In genomic region chr3:123446708-123447537, GRCm38 (mm10) we compare ENCODE assay signal across 8 mouse cellular contexts. TPM values are rescaled to one million over a fixed set of nuclear protein-coding genes. Genes with fewer than 3 reads are reported as not detected.
DNase-seq lines count a peak whose midpoint lies in the region; ATAC-seq lines count a peak whose summit lies in the region.

TSS of gene Prss12 (plus strand) at chr3:123446913.

- peak within 1 kb of the TSS; percentile 72 for H3K4me3 ChIP-seq in embryonic facial prominence, embryonic 10.5 days
- peak within 1 kb of the TSS; percentile 86 for H3K4me3 ChIP-seq in heart, embryonic 10.5 days
- H3K4me3 ChIP-seq in limb, embryonic 13.5 days, result peak within 1 kb of the TSS; percentile 75
- H3K4me3 ChIP-seq in midbrain, embryonic 15.5 days, result peak within 1 kb of the TSS; percentile 82
- H3K4me3 ChIP-seq in stomach, embryonic 14.5 days (ENCODE audit: low read depth, low read length), result peak within 1 kb of the TSS; percentile 69

- peaks cover 22% of the 10 kb centered on the region for H3K4me1 ChIP-seq in embryonic facial prominence, embryonic 10.5 days
- H3K4me1 ChIP-seq in heart, embryonic 10.5 days, result peaks cover 17% of the 10 kb centered on the region
- peaks cover 21% of the 10 kb centered on the region for H3K4me1 ChIP-seq in limb, embryonic 13.5 days
- H3K4me1 ChIP-seq in midbrain, embryonic 15.5 days, result peaks cover 11% of the 10 kb centered on the region; the same call in 1 of the 2 replicates
- no peaks in the 10 kb centered on the region for H3K4me1 ChIP-seq in stomach, embryonic 14.5 days (ENCODE audit: control insufficient read depth, insufficient read depth, low read length)

- H3K36me3 ChIP-seq in embryonic facial prominence, embryonic 10.5 days (replicated peaks), result no peaks in the 10 kb centered on the region
- no peaks in the 10 kb centered on the region for H3K36me3 ChIP-seq in heart, embryonic 10.5 days
- no peaks in the 10 kb centered on the region for H3K36me3 ChIP-seq in limb, embryonic 13.5 days
- H3K36me3 ChIP-seq in midbrain, embryonic 15.5 days (replicated peaks), result no peaks in the 10 kb centered on the region
- H3K36me3 ChIP-seq in stomach, embryonic 14.5 days (ENCODE audit: control insufficient read depth, insufficient read depth, low read length), result no peaks in the 10 kb centered on the region

- H3K27me3 ChIP-seq in embryonic facial prominence, embryonic 10.5 days (replicated peaks; ENCODE audit: low read depth, poor library complexity, severe bottlenecking), result peaks cover 47% of the 10 kb centered on the region
- peaks cover 44% of the 10 kb centered on the region for H3K27me3 ChIP-seq in heart, embryonic 10.5 days (ENCODE audit: insufficient read depth, poor library complexity, severe bottlenecking)
- peaks cover 51% of the 10 kb centered on the region for H3K27me3 ChIP-seq in limb, embryonic 13.5 days
- H3K27me3 ChIP-seq in midbrain, embryonic 15.5 days (replicated peaks), result 0 out of 2 replicates have a peak, but pooled peaks cover 2% of the 10 kb centered on the region
- no peaks in the 10 kb centered on the region for H3K27me3 ChIP-seq in stomach, embryonic 14.5 days (ENCODE audit: control insufficient read depth, insufficient read depth, low read length)

- peak; percentile 15 to 41 for DNase-seq in spleen, adult 18-20 months
- no peak for DNase-seq in spleen, adult 12 weeks (ENCODE audit: low spot score)
- peak; percentile 65 for DNase-seq in embryonic facial prominence, embryonic 10.5 days (ENCODE audit: low spot score)
- DNase-seq in heart, embryonic 10.5 days (ENCODE audit: low spot score), result no peak
- peak; percentile 13 to 26 for DNase-seq in kidney, adult 8-10 months

- peak within 1 kb of the TSS; percentile 78 for H3K9ac ChIP-seq in limb, embryonic 13.5 days
- H3K9ac ChIP-seq in midbrain, embryonic 15.5 days, result peak within 1 kb of the TSS; percentile 61
- H3K9ac ChIP-seq in stomach, embryonic 14.5 days (replicated peaks; ENCODE audit: low read depth, low read length), result peak within 1 kb of the TSS; percentile 38

- H3K27ac ChIP-seq in embryonic facial prominence, embryonic 10.5 days (replicated peaks), result peak within 1 kb of the TSS; percentile 78
- peak within 1 kb of the TSS; percentile 81 for H3K27ac ChIP-seq in heart, embryonic 10.5 days
- H3K27ac ChIP-seq in limb, embryonic 13.5 days, result no peak within 1 kb of the TSS
- peak within 1 kb of the TSS; percentile 9; the same call in 1 of the 2 replicates for H3K27ac ChIP-seq in midbrain, embryonic 15.5 days
- H3K27ac ChIP-seq in stomach, embryonic 14.5 days (ENCODE audit: low read length), result no peak within 1 kb of the TSS

- peak; percentile 79 for ATAC-seq in limb, embryonic 13.5 days (ENCODE audit: low FRiP score, low read depth)
- ATAC-seq in midbrain, embryonic 15.5 days (replicated peaks), result peak; percentile 88
- ATAC-seq in stomach, embryonic 14.5 days (ENCODE audit: insufficient number of reproducible peaks, insufficient read depth, low FRiP score, low read depth), result peak; percentile 62; the same call in 1 of the 2 replicates

- WGBS in embryonic facial prominence, embryonic 10.5 days, result under 1% methylated on average over 84 of the region's 84 CpGs
- WGBS in heart, embryonic 10.5 days, result under 1% methylated on average over 81 of the region's 84 CpGs
- WGBS in limb, embryonic 13.5 days, result under 1% methylated on average over 65 of the region's 84 CpGs
- under 1% methylated on average over 77 of the region's 84 CpGs for WGBS in midbrain, embryonic 15.5 days
- under 1% methylated on average over 84 of the region's 84 CpGs for WGBS in stomach, embryonic 14.5 days

- peak within 1 kb of the TSS; percentile 100 for H3K4me2 ChIP-seq in limb, embryonic 13.5 days (replicated peaks)
- H3K4me2 ChIP-seq in midbrain, embryonic 15.5 days, result peak within 1 kb of the TSS; percentile 96
- peak within 1 kb of the TSS; percentile 85 for H3K4me2 ChIP-seq in stomach, embryonic 14.5 days (replicated peaks; ENCODE audit: low read depth, low read length)

- H3K9me3 ChIP-seq in embryonic facial prominence, embryonic 10.5 days, result no peaks in the 10 kb centered on the region
- no peaks in the 10 kb centered on the region for H3K9me3 ChIP-seq in heart, embryonic 10.5 days
- H3K9me3 ChIP-seq in limb, embryonic 13.5 days, result no peaks in the 10 kb centered on the region
- no peaks in the 10 kb centered on the region for H3K9me3 ChIP-seq in midbrain, embryonic 15.5 days
- H3K9me3 ChIP-seq in stomach, embryonic 14.5 days (ENCODE audit: control insufficient read depth, low read depth, low read length), result no peaks in the 10 kb centered on the region

RNA-seq across cellular contexts. Expression of gene Prss12, which starts in this region (rescaled TPM):
- polyA plus RNA-seq in embryonic facial prominence, embryonic 10.5 days (2016; fragmentation: Nextera tagmentation; extraction: Ambion mirVana), result 3.9 and 4.7 TPM in 2 replicates
- polyA plus RNA-seq in heart, embryonic 10.5 days (2016; fragmentation: Nextera tagmentation; extraction: Ambion mirVana), result 0.79 and 1.6 TPM in 2 replicates
- 18.1 and 19.1 TPM in 2 replicates for polyA plus RNA-seq in limb, embryonic 13.5 days (2015; fragmentation: Nextera tagmentation; extraction: Ambion mirVana)
- polyA plus RNA-seq in midbrain, embryonic 15.5 days (2015; fragmentation: Nextera tagmentation; extraction: Ambion mirVana), result 12.1 and 13.0 TPM in 2 replicates
- polyA plus RNA-seq in stomach, embryonic 14.5 days (2014; fragmentation: Nextera tagmentation; extraction: Ambion mirVana), result 1.7 and 2.4 TPM in 2 replicates

Comparison
In these comparisons a context has a peak if more than half of its experiments do, and no peak if none do; other contexts are left out.
1. DNase-seq: peak in spleen, adult 18-20 months (2 of 2), embryonic facial prominence, embryonic 10.5 days (single experiment) and kidney, adult 8-10 months (2 of 2); none in spleen, adult 12 weeks (single experiment) and heart, embryonic 10.5 days (single experiment).
2. H3K27ac ChIP-seq: peak in embryonic facial prominence, embryonic 10.5 days (single experiment), heart, embryonic 10.5 days (single experiment) and midbrain, embryonic 15.5 days (single experiment); none in limb, embryonic 13.5 days (single experiment) and stomach, embryonic 14.5 days (single experiment).
3. Peak in every context shown above with its lines, with median percentiles within 50 percentile points of each other: H3K4me3 ChIP-seq, ATAC-seq, H3K4me2 ChIP-seq and H3K9ac ChIP-seq.